Mouse (Mus musculus) kidney, adult 2 months (tissue): ENCODE results near the gene Ttyh3. TPM values are rescaled to one million over a fixed set of nuclear protein-coding genes. Genes with fewer than 3 reads are reported as not detected.

Experiments
- DNase-seq: peaks from one replicate; pipeline ENCODE4 v3.0.0; 2021
- H3K27ac ChIP-seq: fragments of 200-500 bp; 2 replicates; pipeline ENCODE4 v1.5.1; 2012; ENCODE audit warnings: low read depth, low read length, control low read depth, inconsistent platforms; ENCODE audit not compliant: insufficient read depth
- H3K27me3 ChIP-seq: fragments of 200-500 bp; replicated peaks from 2 replicates; pipeline ENCODE4 v1.6.1; 2012; ENCODE audit warnings: mild to moderate bottlenecking, moderate library complexity, low read length, inconsistent platforms; ENCODE audit not compliant: control insufficient read depth, insufficient read depth
- H3K36me3 ChIP-seq: fragments of 200-500 bp; 2 replicates; pipeline ENCODE4 v1.6.1; 2012; ENCODE audit warnings: mild to moderate bottlenecking, moderate library complexity, low read length, inconsistent platforms; ENCODE audit not compliant: control insufficient read depth, insufficient read depth
- H3K4me1 ChIP-seq: fragments of 200-500 bp; 2 replicates; pipeline ENCODE4 v1.6.1; 2011; ENCODE audit warnings: low read length; ENCODE audit not compliant: control insufficient read depth, insufficient read depth
- H3K4me3 ChIP-seq: fragments of 200-500 bp; 2 replicates; pipeline ENCODE4 v1.5.1; 2011; ENCODE audit warnings: mild to moderate bottlenecking, low read depth, low read length, control low read depth; ENCODE audit not compliant: insufficient read depth
- CTCF ChIP-seq: fragments of 200-500 bp; conservative IDR thresholded peaks from 2 replicates; pipeline ENCODE4 v1.5.1; 2011; ENCODE audit warnings: low read depth, mild to moderate bottlenecking, control low read depth, low read length, moderate library complexity, mixed read lengths; ENCODE audit not compliant: insufficient read depth, insufficient read length
- POLR2A ChIP-seq: fragments of 200-500 bp; IDR thresholded peaks from one replicate; pipeline ENCODE4 v1.6.1; 2011; ENCODE audit warnings: low read depth, low read length, control low read depth
- whole genome bisulfite sequencing: fragments of 180-500 bp; shearing (Covaris S2); methylation state at CpG from one replicate; pipeline ENCODE4 v1.1.7; 2018; 5-methylcytosine and 5-hydroxymethylcytosine counted together
- polyA plus RNA-seq: library from polyadenylated mRNA; depleted of rRNA; stranded (reverse); fragments of >200 nt; gene quantifications from 2 replicates; pipeline ENCODE4 v1.2.3, GENCODE M21; 2012

The Ttyh3 gene
- polyA plus RNA-seq, 1 experiment = 35.6 TPM

- H3K27me3 ChIP-seq = no peaks in the 10 kb centered on the region
- TF ChIP-seq CTCF (no peak), POLR2A (no peak)
- H3K36me3 ChIP-seq = no peaks in the 10 kb centered on the region
- DNase-seq = peak; percentile 22
- peak overlapping the region; percentile 56 for H3K27ac ChIP-seq
- peak overlapping the region; percentile 76 for H3K4me3 ChIP-seq
- no peaks in the 10 kb centered on the region for H3K4me1 ChIP-seq
- 4% methylated on average over 17 of the region's 17 CpGs for WGBS
These were observed 40.8 kb downstream of the Ttyh3 start for GRCm38 (mm10) chr5:140607836-140608633.

GRCm38 (mm10) chr5:140607001-140607835 lies 41.6 kb downstream of the Ttyh3 start, which contains the start of gene Lfng:
Lfng (plus strand) TSS chr5:140607320.
- Histone ChIP-seq H3K36me3 (no peaks in the 10 kb centered on the region), H3K27ac (peak within 1 kb of the TSS; percentile 70), H3K4me3 (peak within 1 kb of the TSS; percentile 76), H3K4me1 (no peaks in the 10 kb centered on the region), H3K27me3 (no peaks in the 10 kb centered on the region)
- DNase-seq = peak; percentile 96
- TF ChIP-seq CTCF (no peak), POLR2A (peak; percentile 90)
- WGBS = under 1% methylated on average over 91 of the region's 91 CpGs

- peak overlapping the region; percentile 70 for H3K27ac ChIP-seq
- peak overlapping the region; percentile 76; the same call in 1 of the 2 replicates for H3K4me3 ChIP-seq
- H3K36me3 ChIP-seq = no peaks in the 10 kb centered on the region
- H3K4me1 ChIP-seq = no peaks in the 10 kb centered on the region
- H3K27me3 ChIP-seq = no peaks in the 10 kb centered on the region
- 10% methylated on average over 23 of the region's 23 CpGs for WGBS
- TF ChIP-seq POLR2A (no peak), CTCF (no peak)
- DNase-seq = no peak
These were observed 42.4 kb downstream of the Ttyh3 start for GRCm38 (mm10) chr5:140606386-140606785.

GRCm38 (mm10) chr5:140605228-140605627 lies 43.6 kb downstream of the Ttyh3 start:
- H3K27ac ChIP-seq = no peak overlapping the region
- no peak for DNase-seq
- H3K27me3 ChIP-seq = no peaks in the 10 kb centered on the region
- H3K4me1 ChIP-seq = no peaks in the 10 kb centered on the region
- no peaks in the 10 kb centered on the region for H3K36me3 ChIP-seq
- no peak for TF ChIP-seq POLR2A
- TF ChIP-seq CTCF = no peak
- 57% methylated on average over 3 of the region's 3 CpGs for WGBS
- no peak overlapping the region for H3K4me3 ChIP-seq

GRCm38 (mm10) chr5:140604386-140604785 lies 44.4 kb downstream of the Ttyh3 start:
- Histone ChIP-seq H3K27me3 (no peaks in the 10 kb centered on the region), H3K36me3 (no peaks in the 10 kb centered on the region), H3K4me3 (no peak overlapping the region), H3K4me1 (no peaks in the 10 kb centered on the region), H3K27ac (no peak overlapping the region)
- 39% methylated on average over 8 of the region's 8 CpGs for WGBS
- DNase-seq = no peak
- TF ChIP-seq POLR2A (no peak), CTCF (no peak)

- Histone ChIP-seq H3K27me3 (no peaks in the 10 kb centered on the region), H3K4me1 (no peaks in the 10 kb centered on the region), H3K4me3 (no peak overlapping the region), H3K36me3 (no peaks in the 10 kb centered on the region), H3K27ac (no peak overlapping the region)
- TF ChIP-seq POLR2A (no peak), CTCF (no peak)
- 45% methylated on average over 2 of the region's 2 CpGs for WGBS
- no peak for DNase-seq
These were observed 46.3 kb downstream of the Ttyh3 start for GRCm38 (mm10) chr5:140602540-140602939.

GRCm38 (mm10) chr5:140601712-140602111 lies 47.1 kb downstream of the Ttyh3 start:
- H3K4me1 ChIP-seq = no peaks in the 10 kb centered on the region
- no peak overlapping the region for H3K27ac ChIP-seq
- no peak for DNase-seq

More at GRCm38 (mm10) chr5:140601712-140602111, 47.1 kb downstream of the Ttyh3 start:
- Histone ChIP-seq H3K36me3 (no peaks in the 10 kb centered on the region), H3K27me3 (no peaks in the 10 kb centered on the region), H3K4me3 (no peak overlapping the region)
- no peak for TF ChIP-seq CTCF
- 56% methylated on average over 12 of the region's 12 CpGs for WGBS
